Mouse (Mus musculus): Measurements from ENCODE around the gene Rcsd1. TPM values are rescaled to one million over a fixed set of nuclear protein-coding genes. Genes with fewer than 3 reads are reported as not detected.
A peak's percentile ranks its signal among the peaks of the same experiment; 100 is the strongest.

Rcsd1 gene
- polyA plus RNA-seq, 1 experiment from 2014 or later: 47.8 TPM

- H3K36me3 ChIP-seq (ENCODE audit: control insufficient read depth, insufficient read depth, low read length): no peaks in the 10 kb centered on the region
- H3K9ac ChIP-seq (ENCODE audit: low read length): peak within 1 kb of the TSS; percentile 88
- H3K4me3 ChIP-seq (ENCODE audit: low read length): peak within 1 kb of the TSS; percentile 82
- H3K27ac ChIP-seq (ENCODE audit: low read length): peak within 1 kb of the TSS; percentile 98
- under 1% methylated on average over 31 of the region's 73 CpGs for WGBS
- peaks cover 43% of the 10 kb centered on the region for H3K4me1 ChIP-seq (replicated peaks; ENCODE audit: control insufficient read depth, insufficient read depth, low read length)
- ATAC-seq (ENCODE audit: low read depth): peak; percentile 98
- no peaks in the 10 kb centered on the region for H3K27me3 ChIP-seq (ENCODE audit: control insufficient read depth, insufficient read depth, low read depth, low read length)
- H3K4me2 ChIP-seq (ENCODE audit: low read depth, low read length): peak within 1 kb of the TSS; percentile 71
- H3K9me3 ChIP-seq (ENCODE audit: control insufficient read depth, low read length): no peaks in the 10 kb centered on the region
Measured at GRCm38 (mm10) chr1:165634151-165634884, 75.2 kb downstream of the Rcsd1 start, which contains the start of gene Mpzl1. Gene Mpzl1, minus strand, starts transcription at chr1:165634538.

GRCm38 (mm10) chr1:165633345-165633744 lies 76.2 kb downstream of the Rcsd1 start:
- ATAC-seq (ENCODE audit: low read depth): no peak
- WGBS: 2% methylated on average over 12 of the region's 12 CpGs
- Histone ChIP-seq H3K4me3 (ENCODE audit: low read length) (peak overlapping the region; percentile 82), H3K27me3 (ENCODE audit: control insufficient read depth, insufficient read depth, low read depth, low read length) (no peaks in the 10 kb centered on the region), H3K27ac (ENCODE audit: low read length) (peak overlapping the region; percentile 98), H3K36me3 (ENCODE audit: control insufficient read depth, insufficient read depth, low read length) (no peaks in the 10 kb centered on the region), H3K4me2 (ENCODE audit: low read depth, low read length) (peak overlapping the region; percentile 71), H3K4me1 (replicated peaks; ENCODE audit: control insufficient read depth, insufficient read depth, low read length) (peaks cover 46% of the 10 kb centered on the region), H3K9ac (ENCODE audit: low read length) (peak overlapping the region; percentile 88), H3K9me3 (ENCODE audit: control insufficient read depth, low read length) (no peaks in the 10 kb centered on the region)

GRCm38 (mm10) chr1:165631136-165631535 lies 78.4 kb downstream of the Rcsd1 start:
- Histone ChIP-seq H3K9ac (ENCODE audit: low read length) (no peak overlapping the region), H3K9me3 (ENCODE audit: control insufficient read depth, low read length) (no peaks in the 10 kb centered on the region), H3K4me1 (replicated peaks; ENCODE audit: control insufficient read depth, insufficient read depth, low read length) (peaks cover 44% of the 10 kb centered on the region), H3K4me2 (ENCODE audit: low read depth, low read length) (no peak overlapping the region), H3K4me3 (ENCODE audit: low read length) (no peak overlapping the region), H3K36me3 (ENCODE audit: control insufficient read depth, insufficient read depth, low read length) (no peaks in the 10 kb centered on the region), H3K27ac (ENCODE audit: low read length) (peak overlapping the region; percentile 15; the same call in 1 of the 2 replicates), H3K27me3 (ENCODE audit: control insufficient read depth, insufficient read depth, low read depth, low read length) (no peaks in the 10 kb centered on the region)
- ATAC-seq (ENCODE audit: low read depth): no peak
- 62% methylated on average over 8 of the region's 8 CpGs for WGBS

- ATAC-seq (ENCODE audit: low read depth): no peak
- 28% methylated on average over 8 of the region's 8 CpGs for WGBS
- 0 out of 2 replicates have a peak overlapping the region, but pooled peaks have one; percentile 2 for H3K4me2 ChIP-seq (ENCODE audit: low read depth, low read length)
- H3K4me3 ChIP-seq (ENCODE audit: low read length): no peak overlapping the region
- H3K9me3 ChIP-seq (ENCODE audit: control insufficient read depth, low read length): no peaks in the 10 kb centered on the region
- peak overlapping the region; percentile 8 for H3K27ac ChIP-seq (ENCODE audit: low read length)
- no peak overlapping the region for H3K9ac ChIP-seq (ENCODE audit: low read length)
- H3K36me3 ChIP-seq (ENCODE audit: control insufficient read depth, insufficient read depth, low read length): no peaks in the 10 kb centered on the region
- H3K4me1 ChIP-seq (replicated peaks; ENCODE audit: control insufficient read depth, insufficient read depth, low read length): peaks cover 34% of the 10 kb centered on the region
- H3K27me3 ChIP-seq (ENCODE audit: control insufficient read depth, insufficient read depth, low read depth, low read length): no peaks in the 10 kb centered on the region
Measured at GRCm38 (mm10) chr1:165629975-165630374, 79.6 kb downstream of the Rcsd1 start.

GRCm38 (mm10) chr1:165628603-165629002 lies 81.0 kb downstream of the Rcsd1 start:
- no peak for ATAC-seq (ENCODE audit: low read depth)
- H3K4me3 ChIP-seq (ENCODE audit: low read length): no peak overlapping the region
- no peaks in the 10 kb centered on the region for H3K36me3 ChIP-seq (ENCODE audit: control insufficient read depth, insufficient read depth, low read length)
- no peaks in the 10 kb centered on the region for H3K27me3 ChIP-seq (ENCODE audit: control insufficient read depth, insufficient read depth, low read depth, low read length)
- peaks cover 34% of the 10 kb centered on the region for H3K4me1 ChIP-seq (replicated peaks; ENCODE audit: control insufficient read depth, insufficient read depth, low read length)
- no peak overlapping the region for H3K9ac ChIP-seq (ENCODE audit: low read length)
- 51% methylated on average over 1 of the region's 1 CpGs for whole genome bisulfite sequencing
- H3K9me3 ChIP-seq (ENCODE audit: control insufficient read depth, low read length): no peaks in the 10 kb centered on the region
- H3K4me2 ChIP-seq (ENCODE audit: low read depth, low read length): no peak overlapping the region
- H3K27ac ChIP-seq (ENCODE audit: low read length): no peak overlapping the region

DNA sequence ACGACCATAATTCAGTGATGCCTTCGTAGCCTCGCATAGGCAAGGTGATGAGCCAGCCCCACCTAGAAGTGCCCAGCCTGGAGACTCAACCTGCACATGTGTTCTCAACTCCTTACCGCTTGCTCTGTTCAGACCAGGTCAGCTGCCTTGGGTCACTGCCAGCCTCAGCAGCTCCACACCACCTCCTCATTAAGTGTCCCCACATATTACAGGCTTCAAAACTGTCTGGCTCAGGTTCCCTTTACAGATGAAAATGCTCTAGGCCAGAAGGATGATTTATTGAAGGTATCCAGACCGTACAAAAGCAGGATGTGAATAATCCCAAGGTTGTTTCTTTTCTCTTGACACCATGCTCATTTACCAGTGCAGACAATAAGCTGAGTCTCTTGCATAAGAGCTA lies 83.7 kb downstream of the Rcsd1 start:
- Histone ChIP-seq H3K36me3 (ENCODE audit: control insufficient read depth, insufficient read depth, low read length) (no peaks in the 10 kb centered on the region; the same call in 1 of the 2 replicates), H3K4me1 (replicated peaks; ENCODE audit: control insufficient read depth, insufficient read depth, low read length) (peaks cover 16% of the 10 kb centered on the region), H3K9ac (ENCODE audit: low read length) (no peak overlapping the region), H3K4me2 (ENCODE audit: low read depth, low read length) (no peak overlapping the region), H3K27ac (ENCODE audit: low read length) (peak overlapping the region; percentile 34; the same call in 1 of the 2 replicates), H3K9me3 (ENCODE audit: control insufficient read depth, low read length) (no peaks in the 10 kb centered on the region), H3K27me3 (ENCODE audit: control insufficient read depth, insufficient read depth, low read depth, low read length) (no peaks in the 10 kb centered on the region), H3K4me3 (ENCODE audit: low read length) (no peak overlapping the region)
- no peak for ATAC-seq (ENCODE audit: low read depth)
- WGBS: 68% methylated on average over 5 of the region's 5 CpGs

- H3K9ac ChIP-seq (ENCODE audit: low read length): no peak overlapping the region
- H3K27me3 ChIP-seq (ENCODE audit: control insufficient read depth, insufficient read depth, low read depth, low read length): no peaks in the 10 kb centered on the region
- no peak overlapping the region for H3K4me3 ChIP-seq (ENCODE audit: low read length)
- no peaks in the 10 kb centered on the region; the same call in 1 of the 2 replicates for H3K36me3 ChIP-seq (ENCODE audit: control insufficient read depth, insufficient read depth, low read length)
- no peaks in the 10 kb centered on the region for H3K9me3 ChIP-seq (ENCODE audit: control insufficient read depth, low read length)
- ATAC-seq (ENCODE audit: low read depth): no peak
- H3K4me1 ChIP-seq (replicated peaks; ENCODE audit: control insufficient read depth, insufficient read depth, low read length): peaks cover 10% of the 10 kb centered on the region
- no peak overlapping the region for H3K4me2 ChIP-seq (ENCODE audit: low read depth, low read length)
- no peak overlapping the region for H3K27ac ChIP-seq (ENCODE audit: low read length)
- WGBS: 84% methylated on average over 5 of the region's 5 CpGs
Measured at GRCm38 (mm10) chr1:165625058-165625457, 84.5 kb downstream of the Rcsd1 start.

GRCm38 (mm10) chr1:165618201-165618624 lies 91.3 kb downstream of the Rcsd1 start:
- no peak overlapping the region for H3K9ac ChIP-seq (ENCODE audit: low read length)
- H3K27ac ChIP-seq (ENCODE audit: low read length): peak overlapping the region; percentile 88
- ATAC-seq (ENCODE audit: low read depth): no peak
- H3K4me3 ChIP-seq (ENCODE audit: low read length): no peak overlapping the region
- peaks cover 9% of the 10 kb centered on the region; the same call in 1 of the 2 replicates for H3K36me3 ChIP-seq (ENCODE audit: control insufficient read depth, insufficient read depth, low read length)
- WGBS: 57% methylated on average over 9 of the region's 9 CpGs
- no peaks in the 10 kb centered on the region for H3K27me3 ChIP-seq (ENCODE audit: control insufficient read depth, insufficient read depth, low read depth, low read length)
- no peak overlapping the region for H3K4me2 ChIP-seq (ENCODE audit: low read depth, low read length)
- H3K9me3 ChIP-seq (ENCODE audit: control insufficient read depth, low read length): no peaks in the 10 kb centered on the region; the same call in 1 of the 2 replicates
- H3K4me1 ChIP-seq (replicated peaks; ENCODE audit: control insufficient read depth, insufficient read depth, low read length): peaks cover 26% of the 10 kb centered on the region

DNA sequence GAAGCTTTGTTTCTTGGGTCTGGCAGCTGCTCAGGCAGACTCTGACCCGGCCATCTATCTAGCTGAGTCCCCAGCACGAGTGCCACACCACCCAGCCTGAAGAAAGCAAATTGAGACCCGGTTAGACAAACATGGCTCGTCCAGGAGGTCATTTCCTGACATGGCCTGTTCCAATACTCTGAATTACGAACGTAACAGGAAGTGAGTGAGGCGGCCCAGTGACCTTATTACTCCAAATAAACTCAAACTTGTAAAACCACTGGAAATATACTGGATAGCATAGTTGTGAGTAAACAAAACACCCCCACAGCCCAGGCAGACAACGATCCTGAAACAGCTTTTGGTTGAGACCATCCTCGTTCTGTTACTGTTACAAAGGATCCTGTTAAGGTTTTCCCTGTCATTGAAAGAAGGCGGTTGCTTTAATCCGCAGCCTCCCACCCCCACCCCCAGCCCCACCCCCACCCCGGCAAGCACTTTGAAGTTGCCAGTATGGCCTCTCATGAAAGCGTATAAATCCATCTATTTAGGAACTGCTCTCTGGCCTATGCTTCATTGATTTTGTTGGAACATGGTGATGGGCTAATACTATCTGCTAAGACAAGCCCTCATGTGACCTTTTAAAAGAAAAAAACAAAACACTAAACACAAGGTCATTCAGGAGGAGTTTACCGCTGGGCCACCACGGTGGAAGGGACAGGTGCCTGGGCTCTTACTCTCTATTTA lies 92.2 kb downstream of the Rcsd1 start:
- peak; percentile 82 for ATAC-seq (ENCODE audit: low read depth)
- H3K27ac ChIP-seq (ENCODE audit: low read length): peak overlapping the region; percentile 88
- H3K4me2 ChIP-seq (ENCODE audit: low read depth, low read length): peak overlapping the region; percentile 10; the same call in 1 of the 2 replicates
- no peaks in the 10 kb centered on the region; the same call in 1 of the 2 replicates for H3K9me3 ChIP-seq (ENCODE audit: control insufficient read depth, low read length)
- H3K9ac ChIP-seq (ENCODE audit: low read length): no peak overlapping the region
- H3K4me1 ChIP-seq (replicated peaks; ENCODE audit: control insufficient read depth, insufficient read depth, low read length): peaks cover 26% of the 10 kb centered on the region
- peaks cover 9% of the 10 kb centered on the region; the same call in 1 of the 2 replicates for H3K36me3 ChIP-seq (ENCODE audit: control insufficient read depth, insufficient read depth, low read length)
- 10% methylated on average over 15 of the region's 15 CpGs for WGBS
- no peaks in the 10 kb centered on the region for H3K27me3 ChIP-seq (ENCODE audit: control insufficient read depth, insufficient read depth, low read depth, low read length)
- H3K4me3 ChIP-seq (ENCODE audit: low read length): no peak overlapping the region
